9 mouse cellular contexts compared by ENCODE assay signal in genomic region chr16:38563516-38563915, GRCm38 (mm10). TPM values are rescaled to one million over a fixed set of nuclear protein-coding genes. Genes with fewer than 3 reads are reported as not detected.
DNase-seq lines count a peak whose midpoint lies in the region; ATAC-seq and TF ChIP-seq lines count a peak whose summit lies in the region.
"Had no signal": no experiment of that assay in that cellular context is flagged by ENCODE, and none has a peak within 500 bp of the region (broad histone marks: within the 10 kb centered on the region; RNA-seq: fewer than 3 reads in every experiment).

No protein-coding gene starts in this region.

- peaks cover 60% of the 10 kb centered on the region for H3K79me2 ChIP-seq in C2C12 (ENCODE audit: control insufficient read depth, insufficient read depth)

- H3K9ac ChIP-seq in forebrain, embryonic 16.5 days (replicated peaks; ENCODE audit: low read depth, low read length), result peak overlapping the region; percentile 93
- peak overlapping the region; percentile 72 for H3K9ac ChIP-seq in liver, embryonic 16.5 days (ENCODE audit: low read depth, low read length)

- no peak overlapping the region for H3ac ChIP-seq in C2C12 (ENCODE audit: control insufficient read depth, insufficient read length, low read depth)

- DNase-seq in heart, embryonic 10.5 days (ENCODE audit: low spot score), result no peak
- DNase-seq in heart, postnatal 10 days, result no peak
- DNase-seq in frontal cortex, postnatal 36 days (ENCODE audit: low spot score in 2 of 2), result no peak
- no peak for DNase-seq in right cerebral cortex, adult 2 months (ENCODE audit: low spot score in 2 of 2)
- no peak for DNase-seq in frontal cortex, postnatal 10 days (ENCODE audit: low spot score in 2 of 2)
- DNase-seq: cerebellum, postnatal 14 days had no signal

- no peak for ATAC-seq in forebrain, embryonic 16.5 days
- ATAC-seq in liver, embryonic 16.5 days (ENCODE audit: low read depth), result no peak

- peaks cover 6% of the 10 kb centered on the region; the same call in 1 of the 2 replicates for H3K4me1 ChIP-seq in heart, embryonic 10.5 days
- H3K4me1 ChIP-seq in forebrain, embryonic 16.5 days (replicated peaks; ENCODE audit: control insufficient read depth, insufficient read depth, low read length), result peaks cover 12% of the 10 kb centered on the region
- peaks cover 7% of the 10 kb centered on the region for H3K4me1 ChIP-seq in liver, embryonic 16.5 days (ENCODE audit: control insufficient read depth, low read depth, low read length)

- peak overlapping the region; percentile 79 for H3K4me2 ChIP-seq in forebrain, embryonic 16.5 days (ENCODE audit: low read length)
- H3K4me2 ChIP-seq in liver, embryonic 16.5 days (ENCODE audit: low read depth, low read length), result peak overlapping the region; percentile 82

- no peaks in the 10 kb centered on the region for H3K9me3 ChIP-seq in heart, embryonic 10.5 days
- no peaks in the 10 kb centered on the region for H3K9me3 ChIP-seq in forebrain, embryonic 16.5 days (ENCODE audit: control insufficient read depth, low read length)
- no peaks in the 10 kb centered on the region for H3K9me3 ChIP-seq in liver, embryonic 16.5 days (replicated peaks; ENCODE audit: control insufficient read depth, low read length)

- peaks cover 12% of the 10 kb centered on the region; the same call in 1 of the 2 replicates for H3K27me3 ChIP-seq in heart, embryonic 10.5 days (ENCODE audit: insufficient read depth, poor library complexity, severe bottlenecking)
- peaks cover 3% of the 10 kb centered on the region for H3K27me3 ChIP-seq in C2C12 (ENCODE audit: control insufficient read depth, insufficient read depth, insufficient read length)
- peaks cover 10% of the 10 kb centered on the region for H3K27me3 ChIP-seq in forebrain, embryonic 16.5 days (replicated peaks; ENCODE audit: control insufficient read depth, insufficient read depth, low read length)
- H3K27me3 ChIP-seq in liver, embryonic 16.5 days (ENCODE audit: control insufficient read depth, insufficient read depth, low read depth, low read length), result no peaks in the 10 kb centered on the region

- H3K36me3 ChIP-seq in heart, embryonic 10.5 days, result peaks cover 38% of the 10 kb centered on the region
- peaks cover 14% of the 10 kb centered on the region for H3K36me3 ChIP-seq in C2C12 (ENCODE audit: control insufficient read depth, insufficient read depth)
- H3K36me3 ChIP-seq in forebrain, embryonic 16.5 days (ENCODE audit: control insufficient read depth, insufficient read depth), result peaks cover 5% of the 10 kb centered on the region; the same call in 1 of the 2 replicates
- H3K36me3 ChIP-seq in liver, embryonic 16.5 days (ENCODE audit: control insufficient read depth, insufficient read depth), result peaks cover 7% of the 10 kb centered on the region

- 33% methylated on average over 10 of the region's 10 CpGs for WGBS in heart, embryonic 10.5 days
- WGBS in forebrain, embryonic 16.5 days, result 37% methylated on average over 10 of the region's 10 CpGs
- WGBS in liver, embryonic 16.5 days (ENCODE audit: insufficient replicate concordance), result 22% methylated on average over 10 of the region's 10 CpGs

- H3K27ac ChIP-seq in heart, embryonic 10.5 days, result peak overlapping the region; percentile 94
- no peak overlapping the region for H3K27ac ChIP-seq in forebrain, embryonic 16.5 days (ENCODE audit: low read length)
- no peak overlapping the region; the same call in 1 of the 2 replicates for H3K27ac ChIP-seq in liver, embryonic 16.5 days (ENCODE audit: low read length)

- H3K4me3 ChIP-seq in heart, embryonic 10.5 days, result peak overlapping the region; percentile 85
- peak overlapping the region; percentile 76 for H3K4me3 ChIP-seq in C2C12 (ENCODE audit: insufficient read depth, poor library complexity, severe bottlenecking)
- H3K4me3 ChIP-seq in forebrain, embryonic 16.5 days (replicated peaks; ENCODE audit: low read length), result peak overlapping the region; percentile 93
- peak overlapping the region; percentile 72 for H3K4me3 ChIP-seq in liver, embryonic 16.5 days (ENCODE audit: low read depth, low read length)

- peaks cover 42% of the 10 kb centered on the region for H3K79me3 ChIP-seq in C2C12 (ENCODE audit: low read depth)

- TF ChIP-seq CTCF in C2C12 (IDR thresholded peaks at IDR 0.05; ENCODE audit: control insufficient read depth, insufficient read depth, insufficient read length), result no peak

- intact Hi-C loops in heart, postnatal 10 days (cut with DNase I), result no loop called here

TF ChIP-seq in C2C12, 6 proteins besides CTCF, POLR2A, EP300 and RAD21:
- no peak for TF ChIP-seq MYOG (IDR thresholded peaks at IDR 0.05; ENCODE audit: control insufficient read depth, extremely low read depth, insufficient read length)
- no peak for TF ChIP-seq MYOD1 (IDR thresholded peaks at IDR 0.05; ENCODE audit: control insufficient read depth, insufficient read length, low read depth)
- no peak for TF ChIP-seq MAX (IDR thresholded peaks at IDR 0.05)
- no peak for TF ChIP-seq CEBPB (IDR thresholded peaks at IDR 0.05; ENCODE audit: low read depth)
- no peak for TF ChIP-seq USF1 (IDR thresholded peaks at IDR 0.05; ENCODE audit: low read depth)
- no peak for TF ChIP-seq FOSL1 (IDR thresholded peaks at IDR 0.05; ENCODE audit: insufficient read depth, low read length, poor library complexity, severe bottlenecking)

RNA-seq across cellular contexts. Expression of gene Tmem39a, which starts 5.0 kb away (rescaled TPM):
- 76.1 and 105 TPM in 2 replicates for polyA plus RNA-seq in heart, embryonic 10.5 days (2016; fragmentation: Nextera tagmentation; extraction: Ambion mirVana)
- total RNA-seq in heart, postnatal 10 days (2021), result 10 to 100 TPM; 24.2 to 30.8 TPM
- polyA plus RNA-seq in C2C12 (2012; fragmentation: generic; extraction: Trizol), result 56.9 TPM
- polyA plus RNA-seq in forebrain, embryonic 16.5 days (2015; fragmentation: Nextera tagmentation; extraction: Ambion mirVana), result 37.3 and 46.2 TPM in 2 replicates
- 31.0 and 34.5 TPM in 2 replicates for polyA plus RNA-seq in liver, embryonic 16.5 days (2015; fragmentation: Nextera tagmentation; extraction: Ambion mirVana)

RNA-seq across cellular contexts. Expression of gene Poglut1, which starts 13.5 kb away (rescaled TPM):
- 40.2 and 50.6 TPM in 2 replicates for polyA plus RNA-seq in heart, embryonic 10.5 days (2016; fragmentation: Nextera tagmentation; extraction: Ambion mirVana)
- total RNA-seq in heart, postnatal 10 days (2021), result 10 to 100 TPM; 14.0 to 15.5 TPM
- 25.8 TPM for polyA plus RNA-seq in C2C12 (2012; fragmentation: generic; extraction: Trizol)
- 66.0 and 70.5 TPM in 2 replicates for polyA plus RNA-seq in forebrain, embryonic 16.5 days (2015; fragmentation: Nextera tagmentation; extraction: Ambion mirVana)
- polyA plus RNA-seq in liver, embryonic 16.5 days (2015; fragmentation: Nextera tagmentation; extraction: Ambion mirVana), result 6.5 and 7.2 TPM in 2 replicates

RNA-seq across cellular contexts. Expression of gene Timmdc1, which starts 41.1 kb away (rescaled TPM):
- polyA plus RNA-seq in heart, embryonic 10.5 days (2016; fragmentation: Nextera tagmentation; extraction: Ambion mirVana), result 25.1 and 39.3 TPM in 2 replicates
- 10 to 100 TPM; 54.1 to 59.0 TPM for total RNA-seq in heart, postnatal 10 days (2021)
- polyA plus RNA-seq in C2C12 (2012; fragmentation: generic; extraction: Trizol), result 29.5 TPM
- 34.2 and 36.6 TPM in 2 replicates for polyA plus RNA-seq in forebrain, embryonic 16.5 days (2015; fragmentation: Nextera tagmentation; extraction: Ambion mirVana)
- 10.6 and 11.2 TPM in 2 replicates for polyA plus RNA-seq in liver, embryonic 16.5 days (2015; fragmentation: Nextera tagmentation; extraction: Ambion mirVana)
